Mouse (Mus musculus): ENCODE results near the gene Ajuba.

GRCm38 (mm10) chr14:54579638-54580037 lies 2.3 kb upstream of the Ajuba start:
- TF ChIP-seq ZNF384 (IDR thresholded peaks at IDR 0.05; ENCODE audit: low read depth, low read length): no peak
- no peak for TF ChIP-seq HCFC1 (IDR thresholded peaks at IDR 0.05; ENCODE audit: borderline replicate concordance, insufficient read depth, low read length)

Data from ES-E14 (cell line).